Mouse (Mus musculus) cerebellum, adult 9-10 months (tissue): ENCODE measurements around the gene Abhd14a.

Source experiments
- DNase-seq: peaks from one replicate; pipeline ENCODE4 v3.0.0; 2022

Abhd14a gene

GRCm38 (mm10) chr9:106467746-106468145 is 20.3 kb upstream of the Abhd14a start:
- DNase-seq = peak; percentile 55

GRCm38 (mm10) chr9:106466721-106467120 is 19.2 kb upstream of the Abhd14a start:
- peak; percentile 60 for DNase-seq

GRCm38 (mm10) chr9:106465571-106466200 is 18.2 kb upstream of the Abhd14a start, which contains the start of gene Gpr62:
TSS of gene Gpr62 (minus strand) at chr9:106465938.
- peak; percentile 92 for DNase-seq

GRCm38 (mm10) chr9:106464751-106465541 is 17.5 kb upstream of the Abhd14a start:
- peak; percentile 91 for DNase-seq

- DNase-seq = peak; percentile 92
Observed at GRCm38 (mm10) chr9:106463122-106464063, 15.9 kb upstream of the Abhd14a start.

GRCm38 (mm10) chr9:106462430-106462800 is 14.9 kb upstream of the Abhd14a start:
- DNase-seq = no peak

- DNase-seq = peak; percentile 72
Observed at GRCm38 (mm10) chr9:106461641-106462429, 14.4 kb upstream of the Abhd14a start.

- peak; percentile 74 for DNase-seq
Observed at GRCm38 (mm10) chr9:106461026-106461415, 13.5 kb upstream of the Abhd14a start.

- peak; percentile 87 for DNase-seq
Observed at GRCm38 (mm10) chr9:106460401-106461025, 13.0 kb upstream of the Abhd14a start.

- DNase-seq = peak; percentile 76
Observed at GRCm38 (mm10) chr9:106459946-106460345, 12.5 kb upstream of the Abhd14a start.

- DNase-seq = no peak
Observed at GRCm38 (mm10) chr9:106457920-106458319, 10.4 kb upstream of the Abhd14a start.

- DNase-seq = no peak
Observed at GRCm38 (mm10) chr9:106457163-106457559, 9.7 kb upstream of the Abhd14a start.

GRCm38 (mm10) chr9:106456325-106457162 is 9.1 kb upstream of the Abhd14a start:
- DNase-seq = peak; percentile 65

GRCm38 (mm10) chr9:106454888-106455681 is 7.6 kb upstream of the Abhd14a start:
- DNase-seq = no peak

GRCm38 (mm10) chr9:106454071-106454761 is 6.7 kb upstream of the Abhd14a start:
- DNase-seq = peak; percentile 74

- DNase-seq = peak; percentile 84
Observed at GRCm38 (mm10) chr9:106453271-106454070, 6.0 kb upstream of the Abhd14a start, which contains the start of gene Pcbp4. TSS of gene Pcbp4 (plus strand) at chr9:106453291.

GRCm38 (mm10) chr9:106452821-106453220 is 5.3 kb upstream of the Abhd14a start:
- peak; percentile 91 for DNase-seq

GRCm38 (mm10) chr9:106452351-106452750 is 4.9 kb upstream of the Abhd14a start:
- DNase-seq = no peak
